Mouse (Mus musculus) inflammation-experienced regulatory T-cells (primary cell): ENCODE measurements around the gene Pten. TPM values are rescaled to one million over a fixed set of nuclear protein-coding genes. Genes with fewer than 3 reads are reported as not detected.

Experiments
- polyA plus RNA-seq, 2 experiments: library from polyadenylated mRNA; unstranded; fragments of 100-300 nt; shearing (Covaris generic); gene quantifications; one replicate each; pipeline ENCODE4 v1.2.1; 2017

Pten gene
- polyA plus RNA-seq = 10 to 100 TPM; 38.0 to 38.3 TPM

GRCm38 (mm10) chr19:32756900-32757725, at the start of gene Pten:
Pten (plus strand) TSS chr19:32757497.

GRCm38 (mm10) chr19:32739686-32740085, 17.6 kb upstream of the Pten start, which contains the start of gene Atad1:
Atad1 (minus strand) TSS chr19:32739786.

Other genes with a start within 250 kb of the Pten start
- gene Papss2, start 161.7 kb upstream of the Pten start, polyA plus RNA-seq = under 1 TPM; 0.24 to 0.78 TPM
- gene Atad1, start 17.7 kb upstream of the Pten start, polyA plus RNA-seq = 100 to 1,000 TPM in 1 of 2 experiments, 10 to 100 TPM in 1; 98.5 to 111 TPM